Mouse (Mus musculus): Measurements from ENCODE around the gene Hoxa6. TPM values are rescaled to one million over a fixed set of nuclear protein-coding genes. Genes with fewer than 3 reads are reported as not detected.

The Hoxa6 gene
- total and polyA plus RNA-seq, 3 experiments = not detected

- H3K9ac ChIP-seq (ENCODE audit: control insufficient read depth, low read depth, low read length, poor library complexity, severe bottlenecking) = no peak within 1 kb of the TSS
- no peaks in the 10 kb centered on the region for H3K36me3 ChIP-seq (ENCODE audit: control insufficient read depth in 1 of 2, insufficient read depth in 2 of 2, low read length in 2 of 2)
- H3K27ac ChIP-seq (ENCODE audit: control insufficient read depth, low read depth, low read length) = no peak within 1 kb of the TSS
- H3K4me1 ChIP-seq (ENCODE audit: control insufficient read depth in 1 of 2, insufficient read depth in 2 of 2, low read length in 2 of 2) = no peaks in the 10 kb centered on the region
- no peak within 1 kb of the TSS for H3K4me3 ChIP-seq (ENCODE audit: control insufficient read depth in 1 of 2, insufficient read depth in 1 of 2, low read depth in 2 of 2, low read length in 2 of 2)
- DNase-seq (ENCODE audit: low read depth, low spot score) = no peak
- no peaks in the 10 kb centered on the region for H3K9me3 ChIP-seq (replicated peaks; ENCODE audit: insufficient read depth, low read length)
- TF ChIP-seq MYC (IDR thresholded peaks at IDR 0.05; ENCODE audit: low read depth, low read length) (no peak), ELF1 (IDR thresholded peaks at IDR 0.05; ENCODE audit: low read depth, low read length) (no peak), SIN3A (IDR thresholded peaks at IDR 0.05; ENCODE audit: low read length) (no peak), UBTF (IDR thresholded peaks at IDR 0.05; ENCODE audit: borderline replicate concordance, insufficient read depth, low read depth, low read length) (no peak), TAL1 (IDR thresholded peaks at IDR 0.05; ENCODE audit: low read length) (no peak), MXI1 (IDR thresholded peaks at IDR 0.05; ENCODE audit: low read depth, low read length) (no peak), CHD2 (IDR thresholded peaks at IDR 0.05; ENCODE audit: low read length) (no peak)
- H3K27me3 ChIP-seq (ENCODE audit: control insufficient read depth in 1 of 2, insufficient read depth in 2 of 2, low read length in 2 of 2) = no peaks in the 10 kb centered on the region
- no peaks in the 10 kb centered on the region for H3K79me2 ChIP-seq (ENCODE audit: control insufficient read depth, insufficient read depth, low read length, poor library complexity)
These were observed 32.0 kb upstream of the Hoxa6 start, which contains the start of gene Hoxa10 for GRCm38 (mm10) chr6:52240389-52241000. Gene Hoxa10 (minus strand): TSS chr6:52240854.

GRCm38 (mm10) chr6:52239625-52240388, 31.3 kb upstream of the Hoxa6 start:
- Histone ChIP-seq H3K9me3 (replicated peaks; ENCODE audit: insufficient read depth, low read length) (no peaks in the 10 kb centered on the region), H3K4me1 (ENCODE audit: control insufficient read depth in 1 of 2, insufficient read depth in 2 of 2, low read length in 2 of 2) (no peaks in the 10 kb centered on the region), H3K9ac (ENCODE audit: control insufficient read depth, low read depth, low read length, poor library complexity, severe bottlenecking) (no peak overlapping the region), H3K79me2 (ENCODE audit: control insufficient read depth, insufficient read depth, low read length, poor library complexity) (no peaks in the 10 kb centered on the region), H3K36me3 (ENCODE audit: control insufficient read depth in 1 of 2, insufficient read depth in 2 of 2, low read length in 2 of 2) (no peaks in the 10 kb centered on the region), H3K27me3 (ENCODE audit: control insufficient read depth in 1 of 2, insufficient read depth in 2 of 2, low read length in 2 of 2) (no peaks in the 10 kb centered on the region), H3K4me3 (ENCODE audit: control insufficient read depth in 1 of 2, insufficient read depth in 1 of 2, low read depth in 2 of 2, low read length in 2 of 2) (no peak overlapping the region), H3K27ac (ENCODE audit: control insufficient read depth, low read depth, low read length) (no peak overlapping the region)
- TF ChIP-seq ZMIZ1 (IDR thresholded peaks at IDR 0.05; ENCODE audit: low read depth, low read length) (no peak), USF1 (IDR thresholded peaks at IDR 0.05; ENCODE audit: low read depth, low read length) (no peak), BHLHE40 (IDR thresholded peaks at IDR 0.05; ENCODE audit: borderline replicate concordance, low read depth, low read length) (no peak), HCFC1 (IDR thresholded peaks at IDR 0.05; ENCODE audit: low read depth, low read length) (no peak), TBP (IDR thresholded peaks at IDR 0.05; ENCODE audit: low read depth, low read length) (no peak), TCF12 (IDR thresholded peaks at IDR 0.05; ENCODE audit: low read depth, low read length) (no peak), ZNF384 (IDR thresholded peaks at IDR 0.05; ENCODE audit: low read depth, low read length) (no peak), ZC3H11A (IDR thresholded peaks at IDR 0.05; ENCODE audit: low read depth, low read length) (no peak), MAZ (IDR thresholded peaks at IDR 0.05; ENCODE audit: low read depth, low read length) (no peak), MAX (IDR thresholded peaks at IDR 0.05; ENCODE audit: low read length) (no peak), ELF1 (IDR thresholded peaks at IDR 0.05; ENCODE audit: low read depth, low read length) (no peak), NELFE (IDR thresholded peaks at IDR 0.05; ENCODE audit: low read depth, low read length) (no peak), SMC3 (IDR thresholded peaks at IDR 0.05; ENCODE audit: low read depth, low read length) (no peak), NRF1 (IDR thresholded peaks at IDR 0.05; ENCODE audit: insufficient read depth, low read depth, low read length, poor library complexity, severe bottlenecking) (no peak), GABPA (IDR thresholded peaks at IDR 0.05; ENCODE audit: low read depth, low read length) (no peak), USF2 (IDR thresholded peaks at IDR 0.05; ENCODE audit: borderline replicate concordance in 1 of 2, insufficient read depth in 1 of 2, low read depth in 1 of 2, low read length in 2 of 2) (no peak), SIN3A (IDR thresholded peaks at IDR 0.05; ENCODE audit: low read length) (no peak), ETS1 (IDR thresholded peaks at IDR 0.05; ENCODE audit: low read depth, low read length) (no peak)
- DNase-seq (ENCODE audit: low read depth, low spot score) = no peak

All from MEL (cell line).